Mouse (Mus musculus) intestine, embryonic 14.5 days (tissue): Measurements from ENCODE around the gene Ahcyl2. TPM values are rescaled to one million over a fixed set of nuclear protein-coding genes. Genes with fewer than 3 reads are reported as not detected.

Experiments
- ATAC-seq: fragments of 200-750 bp; cut with Nextera tagmentation; replicated peaks from 2 replicates; pipeline ENCODE4 v1.8.0; 2017; ENCODE audit warnings: low read depth, moderate number of reproducible peaks, moderate TSS enrichment, moderate library complexity; ENCODE audit not compliant: low FRiP score, low TSS enrichment
- DNase-seq: peaks from one replicate; pipeline ENCODE4 v3.0.0-alpha.2; 2018; ENCODE audit warnings: low spot score
- H3K27ac ChIP-seq: fragments of 300-500 bp; sonication (generic); 2 replicates; pipeline ENCODE4 v1.5.1; 2014; ENCODE audit warnings: low read depth, mild to moderate bottlenecking, control low read depth
- H3K27me3 ChIP-seq: fragments of 300-500 bp; sonication (generic); replicated peaks from 2 replicates; pipeline ENCODE4 v1.6.1; 2014; ENCODE audit warnings: low read length, control low read depth; ENCODE audit not compliant: control insufficient read depth, insufficient read depth
- H3K36me3 ChIP-seq: fragments of 300-500 bp; sonication (generic); 2 replicates; pipeline ENCODE4 v1.6.1; 2014; ENCODE audit warnings: low read length, control low read depth; ENCODE audit not compliant: control insufficient read depth, insufficient read depth
- H3K4me1 ChIP-seq: fragments of 300-500 bp; sonication (generic); replicated peaks from 2 replicates; pipeline ENCODE4 v1.6.1; 2014; ENCODE audit warnings: low read length, control low read depth, mixed read lengths; ENCODE audit not compliant: control insufficient read depth, insufficient read depth
- H3K4me2 ChIP-seq: fragments of 300-500 bp; sonication (generic); 2 replicates; pipeline ENCODE4 v1.6.1; 2014; ENCODE audit warnings: low read length
- H3K4me3 ChIP-seq: fragments of 300-500 bp; sonication (generic); 2 replicates; pipeline ENCODE4 v1.5.1; 2014; ENCODE audit warnings: low read depth, low read length, control low read depth, mixed read lengths
- H3K9ac ChIP-seq: fragments of 300-500 bp; sonication (generic); 2 replicates; pipeline ENCODE4 v1.6.1; 2014; ENCODE audit warnings: mild to moderate bottlenecking, low read length
- H3K9me3 ChIP-seq: fragments of 300-500 bp; sonication (generic); 2 replicates; pipeline ENCODE4 v1.6.1; 2016; ENCODE audit warnings: low read length, control low read depth; ENCODE audit not compliant: control insufficient read depth
- WGBS: fragments of 180-500 bp; shearing (Covaris S2); extraction: QIAGEN DNeasy Blood & Tissue Kit; methylation state at CpG from one replicate; pipeline ENCODE4 v1.1.7; 2014; 5-methylcytosine and 5-hydroxymethylcytosine counted together
- polyA plus RNA-seq: library from polyadenylated mRNA; unstranded; fragments of >200 nt; fragmentation: Nextera tagmentation; extraction: Ambion mirVana; gene quantifications from 2 replicates; pipeline ENCODE4 v1.2.1, GENCODE M21; 2014

Ahcyl2 gene
- polyA plus RNA-seq, 1 experiment from 2014 or later: 43.8 TPM

- Histone ChIP-seq H3K9me3 (no peaks in the 10 kb centered on the region), H3K36me3 (no peaks in the 10 kb centered on the region), H3K4me2 (no peak overlapping the region), H3K4me3 (no peak overlapping the region), H3K27ac (no peak overlapping the region), H3K9ac (no peak overlapping the region), H3K4me1 (no peaks in the 10 kb centered on the region), H3K27me3 (no peaks in the 10 kb centered on the region)
- DNase-seq: no peak
- 85% methylated on average over 3 of the region's 3 CpGs for WGBS
- no peak for ATAC-seq
Observed at GRCm38 (mm10) chr6:29828574-29829234, 60.9 kb downstream of the Ahcyl2 start.

- no peak overlapping the region for H3K27ac ChIP-seq
- no peaks in the 10 kb centered on the region for H3K4me1 ChIP-seq
- no peaks in the 10 kb centered on the region for H3K36me3 ChIP-seq
- no peaks in the 10 kb centered on the region for H3K9me3 ChIP-seq
- H3K27me3 ChIP-seq: no peaks in the 10 kb centered on the region
- 78% methylated on average over 4 of the region's 4 CpGs for WGBS
- ATAC-seq (no peak), DNase-seq (no peak)
- H3K9ac ChIP-seq: no peak overlapping the region
- no peak overlapping the region for H3K4me2 ChIP-seq
- H3K4me3 ChIP-seq: no peak overlapping the region
Observed at GRCm38 (mm10) chr6:29832356-29832755, 64.5 kb downstream of the Ahcyl2 start.

- no peaks in the 10 kb centered on the region for H3K27me3 ChIP-seq
- no peak overlapping the region for H3K27ac ChIP-seq
- H3K36me3 ChIP-seq: no peaks in the 10 kb centered on the region
- WGBS: 79% methylated on average over 4 of the region's 4 CpGs
- no peak for ATAC-seq
- H3K4me2 ChIP-seq: no peak overlapping the region
- no peaks in the 10 kb centered on the region for H3K4me1 ChIP-seq
- no peak for DNase-seq
- no peaks in the 10 kb centered on the region for H3K9me3 ChIP-seq
- no peak overlapping the region for H3K4me3 ChIP-seq
- H3K9ac ChIP-seq: no peak overlapping the region
Observed at GRCm38 (mm10) chr6:29833117-29833516, 65.3 kb downstream of the Ahcyl2 start.

GRCm38 (mm10) chr6:29833568-29834255 is 65.9 kb downstream of the Ahcyl2 start:
- no peak overlapping the region for H3K4me2 ChIP-seq
- H3K4me1 ChIP-seq: no peaks in the 10 kb centered on the region
- WGBS: 70% methylated on average over 4 of the region's 4 CpGs
- no peak overlapping the region for H3K27ac ChIP-seq
- H3K4me3 ChIP-seq: no peak overlapping the region
- H3K9ac ChIP-seq: no peak overlapping the region
- no peaks in the 10 kb centered on the region for H3K36me3 ChIP-seq
- DNase-seq: no peak
- no peaks in the 10 kb centered on the region for H3K27me3 ChIP-seq
- H3K9me3 ChIP-seq: no peaks in the 10 kb centered on the region
- ATAC-seq: no peak

- no peak overlapping the region for H3K4me3 ChIP-seq
- DNase-seq (no peak), ATAC-seq (0 out of 2 replicates have a peak, but pooled peaks have one; percentile 58)
- no peaks in the 10 kb centered on the region for H3K4me1 ChIP-seq
- H3K27ac ChIP-seq: no peak overlapping the region
- H3K27me3 ChIP-seq: no peaks in the 10 kb centered on the region
- no peak overlapping the region for H3K4me2 ChIP-seq
- H3K9ac ChIP-seq: no peak overlapping the region
- no peaks in the 10 kb centered on the region for H3K9me3 ChIP-seq
- 72% methylated on average over 3 of the region's 3 CpGs for WGBS
- no peaks in the 10 kb centered on the region for H3K36me3 ChIP-seq
Observed at GRCm38 (mm10) chr6:29835543-29836177, 67.8 kb downstream of the Ahcyl2 start.

- whole genome bisulfite sequencing: 94% methylated on average over 2 of the region's 2 CpGs
- no peaks in the 10 kb centered on the region for H3K36me3 ChIP-seq
- H3K27ac ChIP-seq: no peak overlapping the region
- no peak overlapping the region for H3K9ac ChIP-seq
- H3K4me2 ChIP-seq: no peak overlapping the region
- DNase-seq (no peak), ATAC-seq (no peak)
- H3K27me3 ChIP-seq: no peaks in the 10 kb centered on the region
- no peak overlapping the region for H3K4me3 ChIP-seq
- H3K9me3 ChIP-seq: no peaks in the 10 kb centered on the region
- no peaks in the 10 kb centered on the region for H3K4me1 ChIP-seq
Observed at GRCm38 (mm10) chr6:29837579-29837978, 69.8 kb downstream of the Ahcyl2 start.

GRCm38 (mm10) chr6:29838531-29838930 is 70.7 kb downstream of the Ahcyl2 start:
- DNase-seq: no peak
- Histone ChIP-seq H3K27me3 (no peaks in the 10 kb centered on the region), H3K4me2 (no peak overlapping the region), H3K9me3 (no peaks in the 10 kb centered on the region), H3K4me1 (no peaks in the 10 kb centered on the region), H3K27ac (no peak overlapping the region), H3K9ac (no peak overlapping the region), H3K36me3 (no peaks in the 10 kb centered on the region), H3K4me3 (no peak overlapping the region)
- WGBS: 88% methylated on average over 3 of the region's 3 CpGs
- no peak for ATAC-seq

- H3K9ac ChIP-seq: no peak overlapping the region
- no peaks in the 10 kb centered on the region for H3K9me3 ChIP-seq
- no peak for ATAC-seq
- H3K27ac ChIP-seq: no peak overlapping the region
- no peak overlapping the region for H3K4me2 ChIP-seq
- H3K4me1 ChIP-seq: no peaks in the 10 kb centered on the region
- WGBS: 91% methylated on average over 1 of the region's 1 CpGs
- DNase-seq: no peak
- no peak overlapping the region for H3K4me3 ChIP-seq
- H3K27me3 ChIP-seq: no peaks in the 10 kb centered on the region
- no peaks in the 10 kb centered on the region for H3K36me3 ChIP-seq
Observed at GRCm38 (mm10) chr6:29840008-29840407, 72.2 kb downstream of the Ahcyl2 start.
